Mouse (Mus musculus) ovary, postnatal 14 days (tissue): ENCODE measurements around the gene Rnf152.

Experiments
- DNase-seq: peaks from one replicate; pipeline ENCODE4 v3.0.0; 2022; ENCODE audit warnings: low spot score

The Rnf152 gene

DNA sequence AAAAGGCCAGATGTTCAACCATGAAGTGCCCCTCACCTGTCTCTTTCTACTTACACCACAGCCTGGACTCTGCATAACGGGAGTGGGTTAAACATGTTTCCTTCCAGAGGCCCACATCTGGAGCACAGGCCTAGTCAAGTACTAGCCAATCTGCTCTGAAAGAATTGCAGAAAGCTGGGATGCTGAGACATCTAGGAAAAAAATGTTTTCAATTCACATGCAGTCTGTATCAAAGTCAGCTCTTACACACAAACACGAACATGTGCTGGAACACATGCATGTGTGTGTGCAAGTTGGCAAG is 44.0 kb downstream of the Rnf152 start:
- peak; percentile 2 for DNase-seq

DNA sequence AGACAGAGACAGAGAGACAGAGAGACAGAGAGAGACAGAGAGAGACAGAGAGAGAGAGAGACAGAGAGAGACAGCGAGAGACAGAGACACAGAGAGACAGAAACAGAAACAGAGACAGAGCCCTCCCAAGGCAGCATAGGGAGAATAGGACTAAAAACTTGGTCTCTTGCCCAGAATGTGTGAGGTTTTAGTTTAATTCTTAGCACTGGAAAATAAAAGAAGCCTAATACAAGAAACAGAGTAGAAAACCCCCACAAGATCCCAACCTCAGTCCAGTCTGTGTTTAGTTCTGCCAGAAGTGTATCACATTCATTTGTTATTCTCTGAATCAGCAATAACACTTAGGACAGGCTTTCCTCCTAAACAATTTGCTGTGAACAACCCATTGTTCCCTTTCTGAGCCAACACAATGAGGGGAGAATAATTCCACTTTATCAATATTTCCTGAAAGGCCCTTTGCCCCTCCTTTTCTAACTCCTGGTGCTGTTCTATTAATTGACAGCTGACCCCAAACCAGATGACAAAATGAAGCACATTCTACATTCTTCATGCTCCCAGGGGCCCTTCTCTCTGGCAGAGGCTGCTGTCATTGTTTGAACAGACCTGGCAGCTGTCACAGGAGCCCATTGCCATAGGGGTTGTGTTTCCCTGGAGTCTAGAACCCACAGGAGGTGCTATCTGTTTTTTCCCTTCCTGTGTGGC is 44.5 kb downstream of the Rnf152 start:
- no peak for DNase-seq

DNA sequence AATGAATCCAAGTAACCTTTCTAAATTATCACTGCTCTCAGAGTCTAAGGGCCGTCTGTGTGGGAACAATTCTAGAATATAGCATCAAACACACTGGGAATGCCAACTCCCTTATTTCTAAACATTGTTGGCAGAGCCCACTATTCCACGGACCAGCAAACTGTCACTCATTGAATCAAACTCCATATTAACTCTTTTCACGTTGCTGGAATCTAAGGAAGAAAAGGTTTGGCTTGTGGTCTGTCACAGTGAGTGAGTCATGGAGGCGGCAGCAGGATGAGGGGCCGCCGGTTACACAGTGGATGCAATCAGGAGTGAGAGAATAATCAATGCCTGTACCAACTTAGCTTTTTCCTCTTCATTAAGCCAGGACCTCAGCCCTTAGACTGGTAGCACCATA is 54.3 kb downstream of the Rnf152 start:
- no peak for DNase-seq

DNA sequence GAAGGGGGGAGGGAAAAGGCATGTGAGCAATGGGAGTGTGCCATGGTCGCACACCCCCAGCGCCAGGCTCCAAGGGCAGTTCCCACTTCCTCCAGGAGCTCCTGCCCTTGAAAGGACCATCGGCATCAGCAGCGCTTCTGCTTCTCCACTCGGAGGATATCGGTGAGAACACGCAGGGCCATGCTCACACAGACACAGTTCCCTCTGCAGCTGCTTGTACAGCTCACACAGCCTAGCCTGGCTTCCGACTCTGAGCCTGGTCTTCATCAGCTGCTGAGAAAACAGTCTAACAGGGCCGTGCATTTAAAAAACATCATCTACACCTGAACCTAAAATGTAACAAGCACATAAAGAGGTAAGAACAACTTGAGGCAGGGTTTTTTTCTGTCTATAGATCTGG is 54.7 kb downstream of the Rnf152 start:
- no peak for DNase-seq

DNA sequence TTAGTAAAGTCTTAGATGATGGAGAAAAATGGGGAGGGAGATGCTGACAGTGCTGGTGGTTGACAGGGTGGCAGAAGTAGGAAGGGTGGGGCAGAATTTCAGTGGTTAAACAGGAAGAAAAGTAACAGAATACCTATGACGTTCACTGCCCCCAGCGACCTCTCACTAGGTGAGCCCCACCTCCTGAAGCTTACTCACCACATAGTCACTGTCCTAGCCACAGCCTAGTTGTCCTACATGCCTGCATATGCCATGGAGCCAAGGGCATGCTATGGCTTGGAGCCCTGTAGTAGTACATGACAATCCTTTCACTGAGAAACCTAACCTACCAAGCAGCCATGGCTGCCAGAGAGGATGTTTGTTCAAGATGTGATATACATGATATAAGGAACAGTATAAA is 64.7 kb downstream of the Rnf152 start:
- DNase-seq: no peak

DNA sequence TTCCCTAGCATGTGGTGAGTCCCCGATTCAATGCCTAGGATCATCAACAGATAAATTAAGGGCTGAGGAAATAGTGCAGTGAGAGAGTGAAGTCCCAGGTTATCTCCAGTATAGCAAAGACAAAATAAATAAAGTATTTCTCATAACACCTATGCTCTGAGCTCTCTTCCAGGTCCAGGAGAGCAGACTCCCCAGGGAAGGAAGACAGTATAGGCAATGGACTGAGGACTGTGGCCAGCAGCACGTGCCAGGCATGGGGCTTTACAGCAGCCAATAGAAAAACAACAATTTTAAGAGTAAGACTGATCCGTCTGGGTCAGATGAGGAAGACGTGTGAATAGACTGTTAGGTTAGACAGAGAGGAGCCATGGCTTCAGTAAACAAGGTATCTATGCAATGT is 69.0 kb downstream of the Rnf152 start:
- no peak for DNase-seq

DNA sequence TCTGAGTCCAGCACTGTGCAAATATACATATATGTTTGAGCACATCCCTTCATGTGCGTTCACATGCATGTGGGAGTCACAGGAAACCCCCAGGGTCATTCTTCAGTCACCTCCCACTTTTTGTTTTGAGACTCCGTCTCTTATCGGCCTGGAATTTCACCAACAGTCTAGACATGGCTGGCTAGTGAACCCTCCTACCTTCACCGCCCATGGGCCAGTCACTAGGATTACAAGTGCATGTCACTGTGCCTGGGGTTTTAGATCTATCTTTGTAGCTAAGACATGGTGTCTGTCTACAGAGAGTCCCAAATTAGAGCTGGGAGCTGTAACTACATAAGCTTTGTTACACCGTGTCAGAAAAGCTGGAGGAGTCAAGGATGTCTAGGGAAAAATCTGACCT is 69.6 kb downstream of the Rnf152 start:
- no peak for DNase-seq

DNA sequence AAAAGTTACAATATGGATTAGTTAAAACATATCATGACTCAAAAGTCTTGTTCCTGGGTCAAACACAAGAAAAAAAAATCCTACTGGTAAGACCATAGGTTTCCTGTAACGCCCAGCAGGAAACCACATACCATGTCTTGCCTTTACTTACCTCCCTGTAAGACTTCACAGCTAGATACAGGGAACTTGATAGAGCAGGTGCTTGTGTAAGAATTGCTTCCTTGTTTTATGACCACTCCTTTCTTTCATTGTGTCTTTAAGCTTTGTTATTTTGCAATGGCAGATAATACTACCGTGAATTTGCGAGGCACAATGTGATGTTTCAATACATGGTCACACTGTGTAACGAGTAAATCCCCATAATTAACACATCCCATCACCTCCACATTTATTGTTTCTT is 71.5 kb downstream of the Rnf152 start:
- no peak for DNase-seq

DNA sequence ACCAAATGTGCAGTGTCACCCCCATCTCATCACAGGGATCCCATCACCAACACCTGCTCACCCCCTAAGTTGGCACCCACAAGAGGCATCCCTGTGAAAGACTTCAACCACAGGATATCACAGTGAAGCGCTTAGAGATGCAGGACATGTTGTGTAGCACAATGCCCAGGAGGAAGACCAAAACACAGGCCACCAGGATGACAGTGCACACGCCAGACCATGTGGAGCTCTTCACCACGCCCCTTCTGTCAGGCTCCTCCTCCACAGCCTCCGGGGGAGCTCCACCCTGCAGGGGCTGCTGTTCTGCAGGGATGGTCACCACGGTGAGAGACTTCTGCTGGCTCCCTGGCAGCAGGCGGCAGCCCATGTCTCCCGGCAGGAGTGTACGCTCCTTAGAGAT is 72.4 kb downstream of the Rnf152 start:
- DNase-seq: no peak

DNA sequence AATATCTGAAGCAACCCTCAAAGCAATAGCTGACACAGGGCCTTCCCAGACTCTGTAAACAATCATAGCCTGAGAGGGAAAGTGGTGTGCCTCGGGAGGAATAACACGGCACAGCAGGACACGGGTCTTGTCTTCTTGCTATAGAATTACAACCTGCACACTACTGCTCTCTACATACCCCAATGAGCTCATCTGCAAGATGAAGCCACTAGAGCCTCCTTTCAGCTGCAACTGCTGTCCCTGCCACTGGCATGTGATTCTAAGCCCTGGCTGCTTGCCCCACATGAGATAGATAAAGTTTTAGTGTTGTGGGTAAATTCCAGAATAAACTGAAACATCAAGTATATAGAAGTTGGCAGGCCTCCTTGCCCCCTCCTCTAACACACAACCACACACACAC is 75.2 kb downstream of the Rnf152 start:
- no peak for DNase-seq

DNA sequence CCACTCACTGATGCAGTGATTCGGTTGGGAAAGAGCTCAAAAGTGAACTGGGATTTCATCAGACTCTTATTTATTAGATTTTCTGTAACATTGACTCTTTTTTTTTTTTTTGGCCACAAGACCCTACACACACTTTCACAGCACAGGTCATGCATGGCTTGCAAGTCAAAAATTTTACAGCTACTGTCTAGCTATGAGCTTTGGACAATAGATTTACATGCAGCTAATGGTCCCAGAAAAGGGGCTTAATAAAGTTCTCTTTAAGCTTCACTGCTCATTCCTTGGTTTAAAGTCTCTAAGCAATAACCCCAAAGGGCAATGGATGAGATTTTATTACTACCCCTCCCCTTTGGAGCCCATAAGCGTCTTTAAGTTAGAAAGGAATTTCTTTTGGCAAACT is 76.3 kb downstream of the Rnf152 start:
- DNase-seq: no peak

DNA sequence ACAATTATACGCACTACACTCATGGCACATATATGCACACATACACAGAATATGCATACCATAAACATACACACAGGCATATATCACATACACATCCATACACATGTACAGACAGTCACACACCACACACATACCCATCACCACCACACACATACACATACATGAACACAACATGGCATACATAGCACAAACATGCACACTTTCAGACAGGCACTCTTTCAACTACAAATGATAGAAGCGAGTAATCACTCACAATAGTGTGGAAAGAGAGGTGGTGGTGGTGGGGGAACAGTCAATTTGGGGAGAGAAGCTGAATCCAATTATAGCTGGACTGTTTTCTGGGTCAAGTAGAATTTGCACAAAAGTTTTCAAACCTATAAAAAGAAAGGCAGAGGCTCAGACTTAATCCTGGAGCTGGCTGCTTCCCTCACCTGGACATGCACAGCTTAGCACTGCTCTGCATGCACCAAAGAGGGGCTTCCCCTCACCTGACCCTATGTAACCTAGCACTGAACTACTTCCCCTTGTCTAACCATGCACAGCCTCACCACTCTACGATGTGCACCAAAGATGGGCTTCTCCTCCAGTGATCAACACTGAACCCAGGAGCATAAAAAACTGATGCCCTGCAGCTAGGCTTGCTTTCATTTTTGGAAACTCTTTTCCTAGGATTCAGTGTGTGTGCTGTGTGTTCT is 81.9 kb downstream of the Rnf152 start:
- DNase-seq: no peak

DNA sequence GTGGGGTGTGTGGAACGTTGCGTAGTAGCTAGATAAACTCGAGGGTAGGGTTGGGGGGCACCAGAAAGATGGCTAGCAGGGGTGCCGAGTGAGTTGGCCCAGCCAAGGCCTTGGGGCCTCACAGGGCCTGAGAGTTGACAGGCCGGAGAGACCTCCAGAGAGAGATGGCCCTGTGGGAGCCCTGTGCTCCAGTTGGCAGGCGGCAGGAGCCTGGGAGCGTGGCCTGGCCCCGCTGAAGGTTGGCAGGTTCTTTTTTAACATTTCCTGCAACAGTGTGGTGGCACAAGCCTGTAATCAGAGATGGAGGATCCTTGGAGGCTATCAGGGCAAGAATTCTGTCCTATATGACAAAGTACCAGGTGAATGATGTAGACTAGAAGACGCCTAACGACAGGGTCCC is 85.4 kb downstream of the Rnf152 start:
- DNase-seq: no peak

DNA sequence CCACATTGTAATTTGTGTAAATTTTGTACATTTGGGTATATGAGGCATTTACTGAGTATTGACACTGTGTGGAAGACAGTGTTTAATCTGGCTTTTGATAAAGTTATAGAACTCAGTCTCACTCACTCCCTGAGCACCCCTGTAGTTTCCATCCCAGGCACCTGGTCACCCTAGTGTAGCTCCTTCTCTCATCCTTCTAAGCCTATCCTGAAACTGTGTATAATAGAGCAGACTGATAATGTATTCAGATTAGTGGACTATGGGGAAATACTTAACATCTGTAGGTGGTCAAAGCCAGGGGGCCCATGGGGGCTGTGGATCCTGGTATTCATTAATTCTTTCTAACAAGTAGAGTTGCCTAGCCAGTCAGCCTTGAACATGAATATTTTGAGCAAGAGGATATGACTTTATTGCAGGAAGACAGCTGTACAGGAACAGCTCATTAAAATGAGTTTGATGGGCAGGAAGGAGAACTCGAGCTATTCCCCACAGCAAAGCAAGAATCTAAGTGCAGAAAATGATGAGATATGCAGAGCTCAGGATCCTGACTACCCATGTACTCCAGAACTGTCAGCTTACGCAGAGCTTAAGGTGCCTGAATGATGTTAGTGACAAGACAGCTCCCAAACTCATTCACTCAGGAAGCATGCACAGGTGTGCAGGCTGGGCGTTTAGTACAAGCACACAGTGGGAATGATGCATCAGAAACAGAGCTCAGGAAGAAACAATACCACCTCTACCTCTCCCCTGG is 93.1 kb downstream of the Rnf152 start:
- no peak for DNase-seq

DNA sequence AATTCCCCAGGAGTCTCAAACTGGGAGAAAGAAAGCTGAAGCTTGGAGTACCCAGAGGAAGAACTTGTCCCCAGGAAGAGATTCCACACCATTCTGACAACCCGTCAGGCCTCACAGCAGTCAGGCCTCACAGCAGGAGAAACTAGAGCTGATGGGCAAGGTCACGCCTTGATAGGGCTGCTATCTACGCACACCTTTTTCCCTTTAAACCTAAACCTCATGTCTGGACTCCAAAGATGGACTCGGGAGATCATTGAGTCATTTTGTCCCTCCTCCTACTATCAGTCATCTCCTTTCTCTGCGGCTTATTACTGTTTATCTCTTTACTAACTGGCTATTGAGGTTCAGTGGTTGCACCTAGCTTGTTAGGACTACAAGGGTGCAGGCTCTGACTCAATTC is 96.3 kb downstream of the Rnf152 start:
- DNase-seq: no peak

DNA sequence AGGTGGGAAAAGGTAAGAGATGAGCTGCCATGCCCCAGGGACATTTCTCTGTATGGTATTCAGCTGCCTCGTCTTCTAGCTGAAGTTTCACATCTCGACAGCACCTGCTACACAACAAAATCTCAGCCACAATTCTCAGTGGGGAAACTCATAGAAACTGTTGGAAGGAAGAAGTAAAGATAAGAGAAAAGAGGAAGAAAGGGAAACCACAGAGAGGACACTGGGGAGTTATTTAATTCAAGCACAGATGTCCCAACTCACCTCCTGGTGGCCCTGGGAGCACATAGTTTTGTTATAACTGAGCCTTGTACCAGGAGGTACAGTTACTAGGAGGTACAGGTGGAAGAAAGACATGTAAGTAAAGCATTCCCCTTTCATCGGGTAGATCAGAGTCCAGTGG is 99.3 kb downstream of the Rnf152 start:
- DNase-seq: no peak

DNA sequence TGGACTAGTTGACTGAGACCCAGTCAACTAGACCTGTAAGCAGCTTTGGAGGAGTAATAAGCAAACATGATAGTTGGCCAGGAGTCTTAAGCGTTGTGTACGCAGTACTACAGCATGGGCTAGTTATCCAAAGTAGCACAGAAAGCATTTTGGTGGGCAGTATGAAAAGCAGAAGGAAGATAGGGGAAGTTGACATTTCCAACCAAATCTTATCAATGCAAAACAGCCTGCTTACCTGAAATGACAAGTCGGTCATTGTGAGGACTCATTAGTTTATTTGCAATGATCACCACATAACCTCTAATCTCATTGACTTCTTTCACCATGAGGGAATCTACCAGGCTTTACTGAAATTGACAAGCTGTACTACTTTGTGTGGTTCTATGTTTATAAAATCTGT is 107.3 kb downstream of the Rnf152 start:
- no peak for DNase-seq

DNA sequence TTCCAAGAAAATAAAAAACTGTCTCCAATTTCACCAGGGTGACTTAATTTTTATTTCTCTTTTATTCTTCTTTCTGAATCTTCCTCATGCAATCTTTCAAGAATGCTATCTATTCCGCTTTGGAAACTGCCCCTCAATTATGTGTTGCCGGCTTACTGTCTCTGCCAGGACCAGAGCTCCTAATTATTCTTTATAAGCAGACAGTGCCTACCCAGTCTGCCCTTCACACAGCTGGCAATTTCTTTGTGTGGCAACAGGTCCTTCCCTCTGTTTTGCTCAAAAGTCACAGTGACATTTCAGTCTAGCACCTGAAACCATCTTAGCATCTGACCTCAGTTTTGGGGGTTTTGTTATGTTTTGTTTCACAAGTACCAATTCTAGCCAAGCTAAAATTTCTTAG is 109.9 kb downstream of the Rnf152 start:
- DNase-seq: no peak

DNA sequence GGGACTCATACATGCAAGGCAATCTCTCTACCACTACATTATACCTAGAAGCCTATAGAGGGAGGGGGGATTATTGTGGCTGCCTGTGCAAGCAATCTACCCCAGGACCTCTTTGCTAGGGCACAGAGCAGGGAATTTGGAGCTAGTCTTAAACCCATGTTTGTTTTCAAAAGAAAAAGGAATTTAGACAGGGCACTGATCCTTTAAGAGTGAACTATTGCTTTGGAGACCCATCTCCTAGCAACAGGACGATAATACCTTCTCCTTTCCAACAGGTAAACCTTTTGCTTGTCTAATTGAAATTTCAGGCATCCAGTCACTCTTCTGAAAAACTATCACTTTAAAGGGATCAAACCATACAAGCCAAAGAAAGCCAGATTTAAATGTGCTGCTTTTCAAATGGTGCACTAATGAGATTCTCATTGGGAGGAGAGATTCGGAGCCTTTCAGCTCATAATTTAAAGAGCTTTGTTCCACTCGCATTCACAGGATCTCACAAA is 110.4 kb downstream of the Rnf152 start:
- no peak for DNase-seq

DNA sequence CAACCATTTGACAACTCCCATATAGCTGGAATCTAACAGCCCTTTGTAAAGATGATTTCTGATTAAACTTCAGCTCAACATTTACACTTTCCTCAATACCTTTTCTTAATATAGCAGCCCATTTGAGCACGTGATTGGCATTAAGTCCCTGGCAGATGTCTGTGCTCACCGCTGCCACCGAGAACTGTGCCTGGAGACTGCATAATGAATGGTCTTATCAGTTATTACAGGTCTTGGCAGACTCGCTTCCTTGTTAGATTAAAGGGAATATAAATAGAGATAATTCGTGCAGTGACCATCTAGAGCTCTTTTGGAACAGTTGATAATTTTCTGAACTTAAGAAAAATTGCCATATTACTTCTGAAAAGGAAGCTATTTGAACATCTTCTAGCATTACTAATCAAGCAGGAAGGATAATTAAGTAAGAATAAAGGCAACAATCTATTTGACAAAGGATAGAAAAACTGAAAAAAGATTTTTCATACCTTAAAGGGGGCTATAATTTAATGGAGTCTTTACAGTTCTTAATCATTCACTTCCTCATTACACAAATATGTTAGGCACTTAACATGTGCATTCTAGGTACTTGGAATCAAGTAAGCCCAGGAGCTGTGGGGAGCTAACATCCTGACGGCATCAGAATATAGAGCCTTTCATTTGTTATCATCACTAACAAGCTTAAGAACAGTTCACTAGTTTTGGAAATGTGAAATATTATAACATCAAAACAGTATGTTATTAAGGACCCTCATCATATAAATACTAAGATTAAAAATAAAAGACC is 113.0 kb downstream of the Rnf152 start:
- DNase-seq: no peak

DNA sequence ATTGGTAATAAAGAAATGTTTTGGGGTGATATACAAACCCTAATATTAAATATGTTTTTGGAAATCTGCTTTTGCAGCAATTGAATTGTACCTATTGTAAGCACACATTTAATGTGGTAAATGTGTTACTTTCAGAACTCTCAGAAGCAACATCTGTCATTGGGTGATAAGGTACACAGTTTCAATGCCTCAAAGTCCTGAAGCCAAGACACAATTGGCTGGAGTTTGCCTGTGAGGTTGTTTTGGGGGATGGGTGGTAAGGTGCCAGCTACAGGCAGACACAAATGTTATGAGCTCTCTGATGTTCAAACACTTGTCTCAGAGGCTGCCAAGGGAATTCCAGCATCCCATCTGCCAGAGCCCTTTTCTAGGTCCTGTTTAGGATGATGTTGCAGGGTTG is 116.3 kb downstream of the Rnf152 start:
- DNase-seq: no peak
